13 mouse cellular contexts compared by ENCODE assay signal in the genomic region with DNA sequence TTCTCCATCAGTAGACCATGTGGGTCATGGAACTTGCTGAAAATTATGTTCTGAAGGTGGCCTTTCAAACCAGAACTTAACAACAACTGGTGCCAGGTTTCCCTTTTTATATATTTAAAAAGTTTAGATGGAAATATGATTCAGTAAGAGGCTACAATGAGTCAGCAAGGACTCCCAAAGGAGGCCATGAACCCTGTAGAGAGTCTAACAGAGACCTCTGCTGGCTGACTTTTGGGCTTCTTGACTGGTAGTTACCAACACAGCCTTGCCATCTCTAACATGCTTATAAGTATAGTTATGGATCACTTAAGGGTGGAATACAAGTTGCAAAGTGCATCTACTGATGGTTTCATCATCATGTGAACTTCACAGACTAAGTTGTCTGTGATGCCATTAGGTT.
DNase-seq lines count a peak whose midpoint lies in the region; ATAC-seq lines count a peak whose summit lies in the region.
"Had no signal": no experiment of that assay in that cellular context is flagged by ENCODE, and none has a peak within 500 bp of the region (broad histone marks: within the 10 kb centered on the region; RNA-seq: fewer than 3 reads in every experiment).

No protein-coding gene starts in this region.

- no peak overlapping the region for H3K27ac ChIP-seq in heart, embryonic 10.5 days
- no peak overlapping the region for H3K27ac ChIP-seq in forebrain, embryonic 15.5 days (replicated peaks)
- H3K27ac ChIP-seq in midbrain, embryonic 13.5 days = no peak overlapping the region
- H3K27ac ChIP-seq: embryonic facial prominence, embryonic 12.5 days; heart, embryonic 15.5 days; limb, embryonic 15.5 days; neural tube, embryonic 13.5 days; stomach, embryonic 15.5 days had no signal

- peak; percentile 87 to 90 for ATAC-seq in hematopoietic stem cell, adult 5-6 weeks (replicated peaks in 1 of 2; ENCODE audit: insufficient read depth in 1 of 2, low FRiP score in 2 of 2, low TSS enrichment in 1 of 2, low read depth in 1 of 2, poor library complexity in 2 of 2, severe bottlenecking in 2 of 2)
- 0 out of 2 replicates have a peak, but pooled peaks have one; percentile 50 for ATAC-seq in monocyte, adult 5-6 weeks (replicated peaks; ENCODE audit: insufficient number of reproducible peaks, low FRiP score, low TSS enrichment, poor library complexity, severe bottlenecking)
- no peak for ATAC-seq in forebrain, embryonic 15.5 days (replicated peaks)
- no peak for ATAC-seq in midbrain, embryonic 13.5 days

- H3K9ac ChIP-seq in forebrain, embryonic 15.5 days (replicated peaks) = no peak overlapping the region
- no peak overlapping the region for H3K9ac ChIP-seq in midbrain, embryonic 13.5 days (replicated peaks)
- H3K9ac ChIP-seq: embryonic facial prominence, embryonic 12.5 days; heart, embryonic 15.5 days; limb, embryonic 15.5 days; neural tube, embryonic 13.5 days; stomach, embryonic 15.5 days had no signal

- no peaks in the 10 kb centered on the region for H3K4me1 ChIP-seq in heart, embryonic 10.5 days
- H3K4me1 ChIP-seq in forebrain, embryonic 15.5 days = no peaks in the 10 kb centered on the region
- H3K4me1 ChIP-seq in midbrain, embryonic 13.5 days (replicated peaks) = no peaks in the 10 kb centered on the region
- H3K4me1 ChIP-seq: embryonic facial prominence, embryonic 12.5 days; heart, embryonic 15.5 days; limb, embryonic 15.5 days; neural tube, embryonic 13.5 days; stomach, embryonic 15.5 days had no signal

- H3K9me3 ChIP-seq in heart, embryonic 10.5 days = no peaks in the 10 kb centered on the region
- H3K9me3 ChIP-seq in forebrain, embryonic 15.5 days = 0 out of 2 replicates have a peak, but pooled peaks cover 7% of the 10 kb centered on the region
- 0 out of 2 replicates have a peak, but pooled peaks cover 2% of the 10 kb centered on the region for H3K9me3 ChIP-seq in midbrain, embryonic 13.5 days
- H3K9me3 ChIP-seq: embryonic facial prominence, embryonic 12.5 days; heart, embryonic 15.5 days; limb, embryonic 15.5 days; stomach, embryonic 15.5 days had no signal

- no peaks in the 10 kb centered on the region for H3K36me3 ChIP-seq in heart, embryonic 10.5 days
- no peaks in the 10 kb centered on the region for H3K36me3 ChIP-seq in forebrain, embryonic 15.5 days
- H3K36me3 ChIP-seq in midbrain, embryonic 13.5 days = no peaks in the 10 kb centered on the region
- H3K36me3 ChIP-seq: embryonic facial prominence, embryonic 12.5 days; heart, embryonic 15.5 days; limb, embryonic 15.5 days; neural tube, embryonic 13.5 days; stomach, embryonic 15.5 days had no signal

- H3K4me3 ChIP-seq in heart, embryonic 10.5 days = no peak overlapping the region
- no peak overlapping the region for H3K4me3 ChIP-seq in forebrain, embryonic 15.5 days
- no peak overlapping the region for H3K4me3 ChIP-seq in midbrain, embryonic 13.5 days (replicated peaks)
- H3K4me3 ChIP-seq: embryonic facial prominence, embryonic 12.5 days; heart, embryonic 15.5 days; limb, embryonic 15.5 days; neural tube, embryonic 13.5 days; stomach, embryonic 15.5 days had no signal

- H3K4me2 ChIP-seq in forebrain, embryonic 15.5 days (replicated peaks) = no peak overlapping the region
- no peak overlapping the region for H3K4me2 ChIP-seq in midbrain, embryonic 13.5 days (replicated peaks)
- H3K4me2 ChIP-seq: embryonic facial prominence, embryonic 12.5 days; heart, embryonic 15.5 days; limb, embryonic 15.5 days; neural tube, embryonic 13.5 days; stomach, embryonic 15.5 days had no signal

- peak; percentile 9 for DNase-seq in heart, adult 8-10 months (ENCODE audit: low spot score)
- no peak for DNase-seq in heart, embryonic 10.5 days (ENCODE audit: low spot score)
- peak; percentile 40 for DNase-seq in ES-CJ7 (ENCODE audit: low read depth, low spot score)
- DNase-seq in cerebellum, adult 11-12 months = no peak

- no peaks in the 10 kb centered on the region for H3K27me3 ChIP-seq in heart, embryonic 10.5 days (ENCODE audit: insufficient read depth, poor library complexity, severe bottlenecking)
- H3K27me3 ChIP-seq in forebrain, embryonic 15.5 days = no peaks in the 10 kb centered on the region
- H3K27me3 ChIP-seq in midbrain, embryonic 13.5 days = no peaks in the 10 kb centered on the region
- H3K27me3 ChIP-seq: embryonic facial prominence, embryonic 12.5 days; heart, embryonic 15.5 days; limb, embryonic 15.5 days; neural tube, embryonic 13.5 days; stomach, embryonic 15.5 days had no signal

Comparison
In these comparisons a context has a peak if more than half of its experiments do, and no peak if none do; other contexts are left out.
1. DNase-seq: peak in heart, adult 8-10 months (single experiment) and ES-CJ7 (single experiment); none in heart, embryonic 10.5 days (single experiment) and cerebellum, adult 11-12 months (single experiment).
2. ATAC-seq: peak in hematopoietic stem cell, adult 5-6 weeks (2 of 2) and monocyte, adult 5-6 weeks (single experiment); none in forebrain, embryonic 15.5 days (single experiment) and midbrain, embryonic 13.5 days (single experiment).